Mouse (Mus musculus) adrenal gland, postnatal 10 days (tissue): ENCODE results near the gene Raet1e. TPM values are rescaled to one million over a fixed set of nuclear protein-coding genes. Genes with fewer than 3 reads are reported as not detected.
"Not testable (repeated sequence)": the region's sequence is repeated elsewhere in the genome, so short reads cannot be mapped to it uniquely, and the experiment has no call there.

Source experiments
- DNase-seq: peaks from one replicate; pipeline ENCODE4 v3.0.0; 2021; ENCODE audit warnings: mixed read lengths
- total RNA-seq, 2 experiments: library from RNA; stranded (reverse); gene quantifications; 2 replicates each; pipeline ENCODE4 v1.2.3; 2021

The Raet1e gene
- total RNA-seq, 2 experiments from 2014 or later = 1.5 to 1.9 TPM

DNA sequence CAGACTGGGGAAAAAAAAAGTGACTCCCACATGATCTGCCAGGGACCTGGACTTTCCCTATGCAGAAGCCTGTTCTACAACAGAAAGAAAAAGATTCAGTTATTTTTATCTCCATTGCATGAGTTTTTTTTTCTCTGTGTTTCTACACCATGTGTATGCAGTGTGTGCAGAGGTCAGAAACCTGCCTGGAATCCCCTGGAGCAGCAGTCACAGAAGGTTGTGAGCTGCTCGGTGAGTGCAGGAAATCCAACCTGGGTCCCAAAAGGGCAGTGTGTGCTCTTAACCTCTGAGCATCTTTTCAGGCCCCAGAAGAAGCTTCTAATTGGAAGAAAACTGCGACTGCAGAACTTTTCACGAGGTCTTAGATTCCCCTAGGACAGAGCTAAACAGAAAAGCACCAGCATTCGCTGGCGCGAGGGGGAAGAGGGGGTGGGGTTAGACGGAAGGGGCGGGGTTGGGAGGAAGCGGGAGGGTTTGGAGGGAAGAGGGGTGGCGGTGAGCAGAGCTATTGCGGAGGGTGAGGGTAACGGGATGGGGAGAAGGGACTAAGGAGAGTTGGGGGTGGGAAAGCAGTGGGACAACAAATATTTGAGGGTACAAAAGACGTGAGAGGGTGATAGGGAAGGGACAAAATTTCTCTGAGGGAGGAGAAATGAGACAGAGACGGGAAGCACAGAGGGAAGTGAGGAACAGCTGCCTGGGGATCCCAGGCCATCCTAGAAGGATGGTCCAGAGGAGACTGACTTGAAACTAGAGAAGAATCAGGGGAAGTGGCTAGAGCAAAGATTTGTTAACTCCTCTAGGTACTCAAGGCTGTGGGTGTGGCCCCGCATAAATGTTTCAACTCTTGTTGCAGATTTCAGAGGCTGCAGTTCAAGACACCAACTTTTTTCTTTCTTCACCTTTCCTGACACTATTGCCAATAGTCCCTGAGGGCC is 203.3 kb downstream of the Raet1e start:
- DNase-seq = peak; percentile 18

DNA sequence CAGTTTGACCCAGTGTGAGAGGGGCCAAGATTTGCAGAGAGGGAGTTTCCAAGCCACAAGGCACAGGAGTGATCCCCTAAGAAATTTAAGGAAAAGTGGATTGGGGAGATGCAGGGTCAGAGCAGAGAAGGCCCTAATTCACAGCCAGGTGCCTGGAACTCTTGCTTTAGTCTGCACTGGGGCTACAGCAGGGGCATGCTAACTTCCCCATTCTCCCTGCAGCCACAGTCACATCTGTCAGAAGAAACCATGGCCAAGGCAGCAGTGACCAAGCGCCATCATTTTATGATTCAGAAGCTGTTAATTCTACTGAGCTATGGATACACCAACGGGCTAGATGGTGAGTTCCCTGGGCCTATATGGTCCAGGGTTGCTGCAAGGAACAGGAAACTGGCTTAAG is 204.1 kb downstream of the Raet1e start:
- DNase-seq = not testable (repeated sequence)

DNA sequence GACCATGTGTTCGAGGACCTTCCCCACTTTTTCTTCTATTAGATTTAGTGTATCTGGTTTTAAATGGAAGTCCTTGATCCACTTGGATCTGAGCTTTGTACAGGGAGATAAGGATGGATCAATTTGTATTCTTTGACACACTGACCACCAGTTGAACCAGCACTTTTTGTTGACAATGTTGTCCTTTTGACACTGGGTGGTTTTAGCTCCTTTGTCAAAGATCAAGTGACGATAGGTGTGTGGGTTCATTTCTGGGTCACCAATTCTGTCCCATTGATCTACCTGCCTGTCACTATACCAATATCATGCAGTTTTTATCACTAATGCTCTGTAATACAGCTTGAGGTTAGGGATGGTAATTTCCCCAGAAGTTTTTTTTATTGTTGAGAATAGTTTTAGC is 206.5 kb downstream of the Raet1e start:
- not testable (repeated sequence) for DNase-seq

DNA sequence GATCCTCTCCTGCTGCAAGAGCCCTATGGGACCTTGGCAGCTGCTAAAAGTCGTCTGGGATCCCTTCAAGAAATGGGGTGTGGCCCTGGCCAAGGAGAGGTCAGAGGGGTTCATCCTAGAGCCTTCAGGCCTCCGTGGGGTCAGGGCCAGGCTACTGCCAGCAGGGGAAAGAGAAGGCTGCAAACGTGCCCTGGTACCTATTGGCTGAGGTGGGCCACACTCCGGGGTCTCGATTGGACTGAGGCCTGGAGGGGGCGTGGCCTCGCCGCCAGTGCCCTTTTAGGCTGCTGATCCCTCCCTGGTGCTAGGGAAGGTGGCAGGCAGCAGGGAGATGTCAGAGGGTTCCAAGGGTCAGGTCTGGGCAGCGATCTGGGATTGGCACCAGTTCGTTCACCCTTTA is 222.9 kb downstream of the Raet1e start:
- DNase-seq = not testable (repeated sequence)

DNA sequence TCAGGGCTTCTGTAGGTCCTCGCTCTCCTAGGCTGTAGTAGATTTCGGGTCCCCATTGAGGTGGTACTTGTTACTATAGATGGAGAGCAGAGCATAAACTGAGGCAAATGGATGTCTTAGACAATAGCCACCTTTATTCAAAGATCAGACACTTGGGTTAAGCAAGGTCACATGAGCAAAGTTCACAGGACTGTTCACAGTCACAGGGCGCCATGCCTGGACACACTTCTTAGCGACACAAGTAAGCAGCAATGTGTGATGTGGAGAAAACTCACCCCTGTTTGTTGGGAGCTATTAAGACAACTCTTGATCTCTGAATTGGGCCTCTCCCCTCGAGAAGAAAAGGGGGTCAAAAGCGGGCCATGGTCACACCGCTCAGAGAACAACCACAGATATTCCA is 231.8 kb downstream of the Raet1e start:
- not testable (repeated sequence) for DNase-seq

DNA sequence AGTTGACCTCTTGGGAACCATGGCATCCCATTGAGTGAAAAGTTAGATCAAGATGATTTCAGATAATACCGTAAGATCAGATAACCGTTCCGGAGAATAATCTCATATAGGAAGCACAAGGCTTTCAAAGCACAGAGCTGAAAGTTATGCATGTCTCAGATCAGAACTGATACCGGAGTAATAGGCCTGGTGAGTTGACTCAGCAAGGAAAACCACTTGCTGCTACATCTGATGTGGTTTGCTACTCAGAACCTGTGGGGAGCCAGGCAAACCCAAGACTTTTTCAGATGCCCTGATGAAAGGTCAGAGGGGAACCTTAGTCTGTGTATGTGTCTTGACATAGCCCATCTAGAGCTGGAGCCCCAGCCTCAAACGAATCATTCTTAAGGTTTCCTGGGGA is 233.2 kb downstream of the Raet1e start:
- not testable (repeated sequence) for DNase-seq

DNA sequence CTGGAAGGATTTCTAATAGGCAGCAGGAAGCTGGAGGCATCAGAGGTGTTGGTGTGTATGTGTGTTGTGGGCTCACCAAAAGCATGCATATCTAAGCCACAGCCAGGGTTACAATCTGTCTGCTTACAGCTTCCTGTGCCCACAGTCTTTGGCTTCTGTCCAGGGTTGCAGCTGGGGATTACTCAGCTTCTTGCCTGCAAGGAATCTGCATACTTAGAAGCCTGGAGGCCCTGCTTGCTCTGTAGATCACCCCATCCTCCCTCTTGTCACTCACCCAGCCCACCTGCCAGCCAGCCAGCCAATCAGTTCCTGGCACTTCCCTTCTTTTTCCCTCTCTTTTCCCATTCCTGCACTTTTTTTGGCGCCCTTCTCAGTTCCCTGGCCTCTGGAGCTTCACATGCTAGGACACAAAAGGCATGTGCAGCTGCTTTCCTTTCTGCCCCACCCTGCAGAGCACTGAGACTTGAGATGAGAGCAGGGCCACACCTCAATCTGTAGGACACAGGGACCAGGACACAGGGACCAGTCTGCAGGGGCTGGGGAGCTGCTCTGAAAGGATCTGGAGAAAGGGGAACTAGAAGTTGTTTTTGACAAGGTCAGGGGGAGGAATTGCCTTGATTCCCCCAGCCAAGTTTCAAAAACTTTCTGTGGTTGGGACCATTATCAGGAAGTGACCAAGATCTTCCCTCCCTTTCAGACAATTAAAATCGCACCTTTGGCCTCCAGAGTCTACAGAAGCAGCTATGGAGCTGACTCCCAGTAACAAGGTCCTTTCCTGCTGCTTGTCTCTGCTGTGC is 234.9 kb downstream of the Raet1e start:
- DNase-seq = not testable (repeated sequence)

DNA sequence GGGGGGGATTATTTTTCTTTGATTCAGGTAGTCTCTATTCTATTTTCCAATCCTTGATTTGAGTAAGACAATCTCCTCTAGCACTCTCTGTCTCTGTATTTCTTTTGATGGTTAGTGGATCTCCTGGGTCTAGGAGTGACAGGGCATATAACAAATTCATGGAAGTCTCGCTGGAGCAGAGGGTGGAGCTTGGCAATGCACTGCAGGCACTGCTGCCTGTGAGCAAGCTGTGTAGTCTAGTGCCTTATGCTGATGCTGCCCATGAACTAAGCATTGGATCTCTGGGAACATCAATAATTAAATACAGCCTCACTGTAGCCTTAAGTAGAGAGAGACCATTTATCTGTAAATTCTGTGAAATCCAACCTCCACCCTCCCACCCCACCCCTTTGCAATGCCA is 238.3 kb downstream of the Raet1e start:
- DNase-seq = not testable (repeated sequence)

DNA sequence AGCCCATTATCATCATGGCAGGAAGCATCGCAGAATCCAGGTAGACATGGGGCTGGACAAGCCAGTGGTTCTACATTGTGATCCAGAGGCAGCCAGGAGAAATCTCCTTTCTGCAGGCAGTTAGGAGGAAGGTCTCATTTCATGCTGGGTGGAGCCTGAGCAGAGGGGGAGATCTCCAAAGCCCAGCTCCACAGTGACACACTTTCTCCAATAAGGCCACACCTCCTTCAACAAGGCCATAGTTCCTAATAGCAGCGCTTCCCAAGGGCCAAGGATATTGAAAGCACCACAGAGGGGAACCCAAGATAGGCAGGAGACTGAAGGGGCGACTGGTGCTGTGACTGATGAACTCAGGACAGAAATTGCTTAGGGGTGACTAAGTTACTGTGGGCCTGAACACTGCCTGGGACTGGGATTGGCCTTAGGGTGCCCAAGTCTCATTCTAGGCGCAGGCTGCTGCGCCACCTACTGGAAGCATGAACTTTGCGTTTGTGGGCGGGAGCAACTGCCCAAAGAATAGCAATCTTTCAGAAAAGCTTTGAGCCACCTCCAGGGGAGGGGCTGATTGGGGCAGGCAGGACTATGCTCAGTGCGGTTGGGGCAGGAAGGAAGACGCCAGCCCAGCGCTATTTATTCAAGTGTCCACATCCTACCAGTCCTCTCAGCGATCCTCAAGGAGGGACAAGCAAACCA is 244.0 kb downstream of the Raet1e start:
- peak; percentile 71 for DNase-seq

DNA sequence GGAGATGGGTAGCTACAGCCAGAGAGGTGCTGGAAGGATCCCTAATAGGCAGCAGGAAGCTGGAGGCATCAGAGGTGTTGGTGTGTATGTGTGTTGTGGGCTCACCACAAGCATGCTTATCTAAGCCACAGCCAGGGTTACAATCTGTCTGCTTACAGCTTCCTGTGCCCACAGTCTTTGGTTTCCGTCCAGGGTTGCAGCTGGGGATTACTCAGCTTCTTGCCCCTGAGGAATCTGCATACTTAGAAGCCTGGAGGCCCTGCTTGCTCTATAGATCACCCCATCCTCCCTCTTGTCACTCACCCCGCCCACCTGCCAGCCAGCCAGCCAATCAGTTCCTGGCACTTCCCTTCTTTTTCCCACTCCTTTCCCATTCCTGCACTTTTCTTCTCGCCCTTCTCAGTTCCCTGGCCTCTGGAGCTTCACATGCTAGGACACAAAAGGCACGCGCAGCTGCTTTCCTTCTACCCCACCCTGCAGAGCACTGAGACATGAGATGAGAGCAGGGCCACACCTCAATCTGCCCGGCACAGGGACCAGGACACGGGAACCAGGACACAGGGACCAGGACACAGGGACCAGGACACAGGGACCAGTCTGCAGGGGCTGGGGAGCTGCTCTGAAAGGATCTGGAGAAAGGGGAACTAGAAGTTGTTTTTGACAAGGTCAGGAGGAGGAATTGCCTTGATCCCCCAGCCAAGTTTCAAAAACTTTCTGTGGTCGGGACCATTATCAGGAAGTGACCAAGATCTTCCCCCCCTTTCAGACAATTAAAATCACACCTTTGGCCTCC is 255.5 kb downstream of the Raet1e start:
- peak; percentile 40 for DNase-seq

Other genes starting within 250 kb of the Raet1e start
- not detected for gene 4930444G20Rik, start 90.5 kb upstream of the Raet1e start, total RNA-seq
- gene E030030I06Rik, start 9.3 kb upstream of the Raet1e start, total RNA-seq = 1 to 10 TPM; 6.0 to 8.9 TPM
- under 1 TPM; 0.36 to 0.73 TPM for gene H60b, start within 50 bp of the Raet1e start, total RNA-seq
- gene Raet1d, start 202.0 kb downstream of the Raet1e start, total RNA-seq = 1 to 10 TPM; 1.3 to 4.3 TPM